Mouse (Mus musculus): ENCODE data around the gene Afap1.

The Afap1 gene

DNA sequence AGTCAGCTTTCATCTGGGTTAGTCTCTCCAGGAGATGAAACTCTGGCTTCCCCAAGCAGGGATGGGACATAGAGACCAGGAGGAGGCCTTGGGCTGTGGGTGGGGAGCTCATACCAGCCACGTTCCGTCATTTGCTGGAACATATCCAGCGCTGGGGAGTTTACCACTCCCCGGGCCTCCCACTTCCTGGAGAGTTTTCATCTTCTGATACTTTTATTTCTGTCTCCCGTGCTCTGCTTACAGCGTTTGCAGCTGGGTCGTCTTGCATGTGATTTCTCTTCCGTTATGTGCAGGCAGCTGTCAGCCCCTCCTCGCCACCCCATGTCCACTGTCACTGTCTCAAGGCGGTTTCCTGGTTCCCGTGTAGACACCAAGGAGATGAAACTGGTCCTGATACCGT, 80.7 kb downstream of the Afap1 start:
- DNase-seq (ENCODE audit: low spot score in 2 of 2): peak; percentile 84 to 92

- DNase-seq (ENCODE audit: low spot score in 2 of 2): no peak
Measured at GRCm38 (mm10) chr5:35974265-35974664, 81.1 kb downstream of the Afap1 start.

DNA sequence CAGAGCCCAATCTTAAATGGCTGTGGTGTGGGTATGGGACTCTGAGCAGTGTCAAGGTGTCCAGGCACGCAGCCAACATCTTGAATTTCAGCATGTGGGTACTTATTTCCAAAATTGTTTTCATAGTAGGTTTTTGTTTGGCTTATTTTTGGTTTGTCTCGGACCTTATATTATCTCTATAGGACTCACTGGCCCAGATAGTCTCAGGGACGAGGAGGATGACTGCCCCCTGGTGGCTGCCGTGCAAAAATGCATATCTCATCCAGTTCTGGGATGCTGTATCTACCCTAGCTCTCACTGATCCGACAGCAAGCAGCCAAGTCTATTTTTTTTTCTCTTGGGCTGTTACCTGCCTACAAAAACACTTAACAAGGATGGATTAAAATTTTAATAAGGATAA, 82.6 kb downstream of the Afap1 start:
- peak; percentile 68 to 85 for DNase-seq (ENCODE audit: low spot score in 2 of 2)

DNA sequence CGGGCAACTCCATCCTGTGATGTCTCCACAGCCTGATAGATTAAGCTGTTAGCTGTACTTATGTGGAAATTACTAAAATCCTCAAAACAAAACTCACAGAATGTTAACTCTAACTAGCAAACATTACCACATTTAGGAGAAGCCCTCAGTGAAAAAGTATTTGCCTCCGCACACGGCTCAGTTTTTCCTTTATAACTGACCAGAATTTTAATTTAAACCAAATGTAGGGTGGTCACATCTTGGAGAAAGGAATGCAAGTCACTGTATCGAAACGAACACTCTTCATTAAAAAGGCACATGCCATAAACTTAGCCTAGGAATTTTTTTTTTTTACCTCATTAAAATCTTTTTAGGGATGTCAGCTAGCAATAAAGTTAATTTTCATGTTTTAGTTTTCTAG, 87.4 kb downstream of the Afap1 start:
- DNase-seq (ENCODE audit: low spot score in 2 of 2): no peak

DNA sequence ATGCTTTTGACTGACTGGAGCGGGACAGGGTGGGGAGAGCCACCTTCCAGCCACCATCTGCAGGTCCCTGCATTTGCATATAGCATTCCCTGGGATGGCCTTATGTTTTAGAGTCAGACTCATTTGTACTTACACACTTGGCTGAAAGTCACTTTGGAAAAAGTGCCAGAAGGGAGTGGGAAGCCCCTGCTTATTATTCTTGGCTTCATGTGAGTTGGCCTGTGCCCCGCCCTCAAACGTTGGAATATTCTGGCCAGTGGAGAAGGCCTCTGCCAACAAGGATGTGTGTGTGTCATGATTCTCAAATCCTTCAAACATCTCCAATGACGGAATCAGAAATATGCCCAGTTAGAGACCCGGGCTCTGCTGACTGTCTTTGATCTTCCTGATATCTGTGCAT, 88.2 kb downstream of the Afap1 start:
- no peak for DNase-seq (ENCODE audit: low spot score in 2 of 2)

- DNase-seq (ENCODE audit: low spot score in 2 of 2): peak; percentile 56 to 85
Measured at GRCm38 (mm10) chr5:35981976-35982375, 88.9 kb downstream of the Afap1 start.

DNA sequence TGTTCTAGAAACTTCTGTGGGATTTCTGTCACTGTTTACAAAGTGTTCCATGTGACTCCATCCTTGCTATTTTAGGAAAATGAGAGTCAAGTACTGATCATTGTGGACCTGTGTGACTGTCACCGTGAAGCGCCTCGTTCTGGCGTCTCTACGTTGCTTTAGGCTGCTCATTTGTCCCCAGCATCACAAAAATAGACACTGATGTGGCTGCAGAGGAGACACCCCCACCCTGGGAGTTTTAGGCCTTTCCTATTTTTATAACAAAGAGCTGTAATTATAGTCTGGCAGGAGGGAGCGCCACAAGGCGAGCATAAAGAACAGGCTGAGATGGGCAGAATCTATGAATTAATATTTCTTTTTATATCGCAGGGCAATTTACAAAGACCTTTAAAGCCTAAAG, 92.5 kb downstream of the Afap1 start:
- DNase-seq (ENCODE audit: low spot score in 2 of 2): no peak

DNA sequence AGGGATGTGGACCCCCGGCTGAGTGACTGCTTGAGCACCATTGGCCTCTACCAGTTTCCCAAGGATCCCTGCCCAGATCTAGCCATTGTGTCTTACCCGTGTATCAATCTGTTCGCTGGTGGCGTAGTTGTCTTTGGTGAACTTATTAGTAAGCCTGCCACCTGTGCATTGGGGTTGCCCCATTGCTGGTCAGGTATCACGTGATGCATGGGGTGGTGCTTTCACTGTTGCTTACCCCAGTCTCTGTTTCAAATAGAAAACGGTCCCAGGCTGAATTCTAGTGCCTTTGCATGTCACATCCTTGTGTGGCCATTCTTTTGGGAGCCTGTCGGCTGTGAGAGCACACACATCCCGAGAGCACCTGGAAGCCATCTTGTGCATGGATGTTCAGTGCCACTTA, 95.0 kb downstream of the Afap1 start:
- DNase-seq (ENCODE audit: low spot score in 2 of 2): no peak

DNA sequence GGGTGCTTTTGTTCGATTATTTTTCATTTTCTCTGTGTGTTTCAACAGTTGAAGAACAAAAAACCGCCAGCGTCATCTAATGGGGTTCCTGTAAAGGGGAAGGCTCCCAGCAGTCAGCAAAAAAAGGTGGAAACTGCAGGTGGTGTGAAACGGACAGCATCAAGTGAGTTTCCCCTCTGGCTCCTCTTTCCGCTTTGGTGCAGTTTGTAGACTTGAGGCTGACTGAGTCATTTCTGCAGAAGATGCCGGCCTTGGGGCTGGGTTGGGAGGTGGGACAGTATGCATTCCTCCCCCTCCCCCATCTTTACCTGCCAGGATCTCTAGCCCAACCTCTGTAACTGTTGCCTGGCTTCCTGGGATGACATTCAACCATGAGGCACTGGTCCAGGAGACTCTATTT, 96.4 kb downstream of the Afap1 start:
- no peak for DNase-seq (ENCODE audit: low spot score in 2 of 2)

- no peak for DNase-seq (ENCODE audit: low spot score in 2 of 2)
Measured at GRCm38 (mm10) chr5:35989986-35990735, 97.0 kb downstream of the Afap1 start.

GRCm38 (mm10) chr5:36003797-36004196, 110.7 kb downstream of the Afap1 start:
- DNase-seq (ENCODE audit: low spot score in 2 of 2): no peak

- no peak for DNase-seq (ENCODE audit: low spot score in 2 of 2)
Measured at GRCm38 (mm10) chr5:36006106-36006505, 113.0 kb downstream of the Afap1 start.

- DNase-seq (ENCODE audit: low spot score in 2 of 2): no peak
Measured at GRCm38 (mm10) chr5:36006586-36006985, 113.5 kb downstream of the Afap1 start.

- DNase-seq (ENCODE audit: low spot score in 2 of 2): no peak
Measured at GRCm38 (mm10) chr5:36007649-36008048, 114.5 kb downstream of the Afap1 start.

DNA sequence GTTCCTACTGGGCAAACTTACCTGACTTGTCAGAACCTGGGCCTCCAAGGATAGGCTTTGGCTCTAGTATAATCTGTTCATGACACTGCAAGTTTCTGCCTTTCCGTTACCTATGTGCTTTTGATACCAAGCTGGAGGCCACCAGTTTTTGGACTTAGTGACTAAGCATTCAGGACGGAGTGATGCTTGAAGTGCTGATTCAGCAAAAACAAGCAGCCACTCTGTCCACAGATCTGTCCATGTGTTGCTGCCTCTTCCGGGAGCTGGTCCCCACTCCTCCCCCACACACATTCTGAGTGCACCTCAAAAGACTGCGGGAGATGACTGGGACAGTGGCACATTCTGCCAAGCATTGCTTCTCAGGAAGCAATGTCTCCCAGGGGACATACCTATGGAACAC, 116.3 kb downstream of the Afap1 start:
- DNase-seq (ENCODE audit: low spot score in 2 of 2): no peak

- no peak for DNase-seq (ENCODE audit: low spot score in 2 of 2)
Measured at GRCm38 (mm10) chr5:36018366-36018765, 125.2 kb downstream of the Afap1 start.

DNA sequence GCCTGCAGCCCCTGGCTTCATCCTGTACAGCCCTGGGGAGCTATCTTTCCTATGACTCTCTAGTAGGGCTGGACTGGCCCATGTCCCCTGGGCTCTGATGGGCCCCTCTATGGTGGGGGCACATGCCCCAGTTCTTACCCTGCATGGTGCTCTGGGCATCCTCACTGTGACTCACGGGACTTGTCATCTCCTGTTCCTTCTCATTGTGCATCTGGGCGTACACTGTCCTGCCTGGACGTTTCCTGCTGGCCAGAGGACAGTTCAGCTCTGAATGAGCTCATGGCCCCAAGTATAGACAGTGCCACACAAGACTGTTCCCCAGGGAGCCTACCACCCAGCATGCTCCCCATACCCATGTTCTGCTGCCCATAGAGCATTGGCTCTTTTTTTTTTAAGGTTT, 128.0 kb downstream of the Afap1 start:
- no peak for DNase-seq (ENCODE audit: low spot score in 2 of 2)

DNA sequence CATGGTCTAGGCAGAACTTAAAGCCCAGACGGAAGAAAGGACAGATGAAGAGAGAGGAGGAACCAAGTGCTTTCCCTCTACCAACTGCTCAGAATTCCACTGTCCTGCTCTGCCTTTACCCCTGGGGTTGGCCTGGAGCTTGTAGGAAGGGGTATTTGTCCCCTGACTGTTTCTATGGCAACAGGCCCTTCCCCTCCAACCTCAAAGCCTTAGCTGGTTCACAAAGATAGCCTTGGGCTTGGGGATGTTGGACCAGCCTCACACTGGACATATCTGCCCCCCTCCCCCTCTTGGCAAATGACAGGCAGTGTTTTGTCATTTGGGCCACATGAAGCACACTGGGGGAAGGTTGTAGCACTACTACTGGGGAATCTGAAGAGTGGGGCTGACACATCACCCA, 129.2 kb downstream of the Afap1 start:
- no peak for DNase-seq (ENCODE audit: low spot score in 2 of 2)

DNA sequence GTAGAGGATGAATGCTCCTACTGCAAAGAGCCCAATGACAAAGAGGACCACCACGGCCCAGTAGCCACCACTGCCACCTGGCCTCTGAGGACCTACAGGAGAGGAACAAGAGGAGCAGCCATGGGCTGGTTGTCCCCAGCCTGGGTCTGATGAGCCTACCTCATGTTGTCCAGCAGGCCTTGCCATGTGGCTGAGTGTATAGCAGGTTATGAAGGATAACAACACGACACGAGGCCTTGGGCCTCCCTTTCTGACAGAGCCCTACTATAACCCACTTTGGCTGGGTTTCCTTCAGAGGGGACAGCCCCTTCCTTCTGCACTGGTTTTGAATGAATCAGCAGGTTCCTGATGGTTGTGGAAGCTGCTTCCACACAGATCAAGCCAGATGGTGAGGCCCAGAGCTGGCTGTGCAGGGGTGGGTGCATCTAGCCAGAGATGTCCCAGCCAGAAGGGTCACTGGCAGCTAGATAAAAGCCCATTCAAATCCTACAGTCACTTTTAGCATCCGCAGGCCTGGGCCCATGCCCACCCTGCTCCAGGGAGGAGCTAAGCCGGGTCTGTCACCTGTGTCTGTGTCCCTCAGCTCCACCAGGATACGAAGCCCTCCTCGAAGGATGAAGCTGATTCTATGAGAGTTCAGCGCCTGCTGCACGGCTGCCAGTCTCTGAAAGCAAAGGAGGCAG, 131.0 kb downstream of the Afap1 start:
- DNase-seq (ENCODE audit: low spot score in 2 of 2): no peak

- DNase-seq (ENCODE audit: low spot score in 2 of 2): no peak
Measured at GRCm38 (mm10) chr5:36025076-36025475, 132.0 kb downstream of the Afap1 start.

DNA sequence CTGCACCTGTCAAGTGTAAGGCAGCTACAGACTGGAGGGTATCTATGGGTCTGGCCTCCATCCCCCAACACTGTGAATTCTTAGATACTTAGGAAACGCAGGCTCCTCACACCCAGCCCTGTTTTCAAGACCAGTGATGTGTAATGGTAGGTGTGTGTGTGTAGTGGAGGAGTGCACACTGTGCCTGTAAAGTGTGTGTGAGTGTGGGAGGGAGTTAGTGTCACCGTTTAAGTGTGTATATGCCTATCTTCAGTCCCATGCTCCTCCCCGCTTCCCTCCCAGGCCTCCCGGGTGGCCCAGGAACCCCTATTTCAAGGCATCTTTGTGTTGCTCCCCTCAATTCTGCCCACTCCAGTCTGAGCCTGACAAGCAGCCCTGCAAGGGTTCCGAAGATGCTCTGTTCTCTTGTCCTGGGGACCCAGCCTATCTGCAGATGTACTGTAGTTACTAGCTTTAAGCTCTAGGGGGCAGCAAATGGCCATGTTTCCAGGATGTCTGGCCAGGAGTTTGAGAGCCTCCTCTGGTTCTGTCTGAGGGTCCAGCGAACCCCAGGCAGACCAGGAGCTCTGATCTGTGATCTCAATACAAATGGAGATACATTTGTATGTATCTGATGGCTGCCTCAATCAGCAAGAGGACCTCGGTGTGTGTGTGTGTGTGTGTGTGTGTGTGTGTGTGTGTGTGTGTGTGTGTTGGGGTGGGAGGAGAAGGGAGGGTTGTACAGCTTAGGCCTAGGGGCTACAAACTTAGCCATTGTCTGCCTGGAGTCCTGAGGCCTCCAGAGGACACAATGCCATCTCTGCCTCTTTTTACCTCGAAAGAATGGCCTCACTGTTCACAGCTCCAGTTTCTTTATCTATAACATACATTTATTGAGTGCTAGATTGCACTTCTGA, 140.7 kb downstream of the Afap1 start:
- DNase-seq (ENCODE audit: low spot score in 2 of 2): no peak

DNA sequence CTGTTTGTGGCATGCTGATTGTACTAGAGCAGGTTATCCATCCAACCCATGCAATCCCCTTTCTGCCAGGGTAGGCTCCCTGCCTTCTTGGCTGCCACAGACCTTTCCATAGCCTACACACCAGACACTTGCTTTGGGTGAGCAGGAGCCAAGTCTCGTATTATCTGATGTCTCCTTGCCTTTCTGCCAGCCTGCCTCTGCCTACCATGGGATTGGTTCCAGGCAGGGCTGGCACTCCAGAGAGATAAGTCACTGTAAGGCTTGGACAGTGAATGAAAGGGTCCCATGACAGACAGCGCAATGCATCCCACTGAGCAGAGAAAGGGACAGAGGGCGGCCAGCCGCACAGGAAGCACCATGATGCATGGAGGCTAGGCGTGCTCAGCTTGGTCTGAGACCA, 146.5 kb downstream of the Afap1 start:
- DNase-seq (ENCODE audit: low spot score in 2 of 2): no peak

Measured in urinary bladder, postnatal 4 days (tissue).